Mouse (Mus musculus) embryo, embryonic 11 days (tissue): ENCODE data around the gene Rreb1.

Source experiments
- DNase-seq: peaks from one replicate; pipeline ENCODE4 v3.0.0-alpha.2; 2015

The Rreb1 gene

DNA sequence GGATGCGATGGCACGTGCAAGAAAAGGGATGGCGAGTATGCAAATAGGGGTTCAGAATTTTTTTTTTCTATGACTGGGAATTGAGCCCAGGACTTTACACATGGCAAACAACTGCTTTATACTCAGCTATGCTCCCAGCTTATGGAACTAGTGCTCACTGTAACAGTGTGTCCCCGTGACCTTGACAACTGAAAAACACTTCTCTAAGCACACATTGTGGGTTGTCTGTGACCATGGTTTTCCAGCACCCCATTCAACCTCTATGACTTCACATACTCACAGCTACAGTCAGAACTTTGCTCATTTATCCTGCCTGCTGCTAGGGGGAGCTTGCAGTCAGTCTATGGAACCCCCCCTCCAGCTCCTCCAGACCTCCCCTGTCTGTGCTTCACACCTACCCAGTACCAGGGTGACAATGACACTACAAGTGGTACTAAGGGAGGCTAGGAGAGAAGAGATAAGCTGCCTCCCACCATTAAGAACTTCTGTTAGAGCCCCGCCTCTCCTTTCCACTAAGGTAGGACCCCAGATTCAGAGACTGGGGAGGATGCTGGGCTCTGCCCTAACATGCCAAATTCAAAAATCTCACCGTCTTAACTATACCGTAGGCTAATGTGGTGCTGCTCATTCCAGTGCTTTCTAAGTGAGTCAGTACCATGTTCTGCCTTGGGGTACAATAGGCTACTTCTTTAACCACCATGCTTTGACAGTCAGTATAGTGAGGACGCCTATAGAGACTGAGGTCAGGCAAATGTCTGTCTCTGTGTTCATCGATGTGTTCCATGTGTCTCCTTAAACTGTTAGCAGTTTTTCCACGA lies 145.7 kb downstream of the Rreb1 start:
- DNase-seq = no peak

DNA sequence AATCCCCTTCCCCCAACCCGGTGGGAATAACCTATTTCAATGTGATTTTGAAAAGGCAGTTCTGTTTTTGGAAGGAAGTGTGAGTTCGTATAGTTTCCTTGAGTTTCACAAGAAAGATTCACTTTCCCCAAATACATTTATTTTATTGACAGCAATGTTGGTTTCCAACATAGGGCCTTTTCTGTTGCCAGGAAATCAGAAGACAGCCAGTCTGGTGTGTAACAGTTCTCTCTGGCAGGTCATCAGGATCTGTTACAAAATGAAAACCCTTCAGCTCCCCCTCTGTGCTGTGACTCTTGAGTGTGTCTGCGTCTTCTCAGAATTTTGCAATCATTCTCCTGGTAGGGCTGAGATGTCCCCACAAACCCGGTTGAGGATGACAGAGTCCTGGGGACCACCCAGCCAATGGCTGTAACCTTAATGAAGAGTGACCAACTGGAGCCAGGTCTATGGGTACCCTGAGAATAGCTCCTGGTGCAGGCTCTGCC lies 146.3 kb downstream of the Rreb1 start:
- no peak for DNase-seq

DNA sequence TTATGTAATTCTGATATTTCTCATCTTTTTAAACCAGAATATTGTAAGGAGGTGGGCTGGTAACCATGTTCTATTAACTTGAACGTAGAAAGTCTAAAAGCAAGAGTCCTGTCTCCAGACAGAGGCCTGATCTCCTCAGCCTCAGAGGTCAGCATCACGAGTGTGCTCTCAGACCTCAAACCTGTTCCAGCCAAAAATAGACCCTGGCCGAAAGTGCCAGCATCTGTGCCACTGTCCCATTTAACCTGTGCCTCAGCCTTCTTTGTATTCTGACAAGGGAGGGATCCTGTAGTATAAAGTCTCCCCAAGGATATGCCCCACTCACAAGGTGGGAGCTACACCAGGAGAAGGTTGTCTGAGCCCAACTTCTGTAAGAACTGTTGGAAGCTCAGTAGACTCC lies 148.2 kb downstream of the Rreb1 start:
- DNase-seq = no peak

DNA sequence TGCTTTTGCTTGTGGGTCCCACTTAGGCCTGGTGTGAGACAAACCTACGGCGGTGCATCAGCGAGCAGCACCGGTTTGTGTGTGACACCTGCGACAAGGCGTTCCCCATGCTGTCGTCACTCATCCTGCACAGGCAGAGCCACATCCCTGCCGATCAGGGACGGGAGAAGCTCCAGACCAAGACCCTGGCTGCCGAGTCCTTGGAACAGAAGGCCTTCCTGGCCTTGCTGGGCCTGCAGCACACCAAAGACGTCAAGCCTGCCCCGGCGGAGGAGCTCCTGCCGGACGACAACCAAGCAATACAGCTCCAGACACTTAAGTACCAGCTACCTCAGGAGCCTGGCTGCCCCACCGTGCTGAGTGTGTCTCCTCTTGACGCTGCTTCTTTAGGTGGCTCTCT lies 151.3 kb downstream of the Rreb1 start:
- no peak for DNase-seq

DNA sequence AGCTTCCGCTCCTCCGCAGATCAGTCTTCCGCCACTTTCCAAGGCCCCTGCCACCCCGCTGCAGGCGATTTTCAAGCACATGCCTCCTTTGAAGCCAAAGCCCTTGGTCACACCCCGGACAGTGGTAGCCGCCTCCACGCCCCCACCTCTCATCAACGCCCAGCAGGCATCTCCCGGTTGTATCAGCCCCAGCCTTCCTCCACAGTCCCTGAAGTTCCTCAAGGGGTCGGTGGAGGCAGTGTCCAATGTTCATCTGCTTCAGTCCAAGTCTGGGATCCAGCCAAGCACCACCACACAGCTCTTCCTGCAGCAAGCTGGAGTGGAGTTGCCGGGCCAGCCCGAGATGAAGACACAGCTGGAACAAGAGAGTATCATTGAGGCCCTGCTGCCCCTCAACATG lies 151.9 kb downstream of the Rreb1 start:
- no peak for DNase-seq

DNA sequence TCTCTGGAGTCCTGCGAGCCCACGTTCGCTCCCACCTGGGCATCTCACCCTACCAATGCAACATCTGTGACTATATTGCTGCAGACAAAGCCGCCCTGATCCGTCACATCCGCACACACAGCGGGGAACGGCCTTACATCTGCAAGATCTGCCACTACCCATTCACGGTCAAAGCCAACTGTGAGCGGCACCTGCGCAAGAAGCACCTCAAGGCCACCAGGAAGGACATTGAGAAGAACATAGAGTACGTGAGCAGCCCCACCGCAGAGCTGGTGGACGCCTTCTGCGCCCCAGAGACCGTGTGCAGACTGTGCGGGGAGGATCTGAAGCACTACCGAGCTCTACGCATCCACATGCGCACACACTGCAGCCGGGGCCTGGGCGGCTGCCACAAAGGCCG lies 152.4 kb downstream of the Rreb1 start:
- DNase-seq = no peak

DNA sequence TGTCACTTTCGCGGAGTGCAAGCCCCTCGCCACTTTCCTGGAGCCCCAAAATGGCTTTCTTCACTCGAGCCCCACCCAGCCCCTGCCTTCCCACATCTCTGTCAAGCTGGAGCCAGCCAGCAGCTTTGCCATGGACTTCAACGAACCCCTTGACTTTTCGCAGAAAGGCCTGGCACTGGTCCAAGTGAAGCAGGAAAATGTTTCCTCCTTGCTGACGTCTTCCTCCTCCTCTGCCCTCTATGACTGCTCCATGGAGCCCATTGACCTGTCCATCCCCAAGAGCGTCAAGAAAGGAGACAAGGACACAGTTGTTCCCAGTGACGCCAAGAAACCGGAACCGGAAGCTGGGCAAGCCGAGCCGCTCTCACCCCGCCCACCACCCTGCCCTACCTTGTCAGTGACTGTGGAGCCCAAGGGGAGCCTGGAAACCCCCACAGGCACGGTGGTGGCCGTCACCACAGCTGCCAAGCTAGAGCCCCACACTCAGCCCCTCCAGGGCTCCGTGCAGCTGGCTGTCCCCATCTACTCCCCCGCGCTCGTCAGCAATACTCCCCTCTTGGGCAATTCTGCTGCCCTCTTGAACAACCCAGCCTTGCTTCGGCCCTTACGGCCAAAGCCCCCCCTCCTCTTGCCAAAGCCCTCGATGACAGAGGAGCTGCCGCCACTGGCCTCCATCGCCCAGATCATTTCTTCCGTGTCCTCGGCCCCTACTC lies 153.2 kb downstream of the Rreb1 start:
- DNase-seq = no peak

DNA sequence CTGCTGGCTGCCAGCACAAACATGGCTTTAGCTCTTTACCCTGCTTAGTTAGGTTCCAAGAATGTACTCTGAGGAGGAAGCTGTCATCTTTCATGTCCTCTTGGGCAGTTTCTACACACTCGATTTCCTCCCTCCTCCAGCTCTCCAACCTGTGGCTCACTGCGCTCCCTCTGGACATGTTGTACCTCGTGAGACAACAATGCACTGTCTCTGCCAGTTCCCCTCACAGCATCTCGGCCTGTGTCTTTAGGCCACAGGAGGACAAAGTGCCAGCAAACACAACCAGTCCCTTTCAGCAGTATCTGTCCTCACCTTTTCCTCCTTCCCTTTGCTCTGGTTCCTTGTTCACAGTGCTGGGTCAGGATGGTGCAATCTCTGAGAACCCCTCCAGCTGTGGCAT lies 155.9 kb downstream of the Rreb1 start:
- DNase-seq = no peak

DNA sequence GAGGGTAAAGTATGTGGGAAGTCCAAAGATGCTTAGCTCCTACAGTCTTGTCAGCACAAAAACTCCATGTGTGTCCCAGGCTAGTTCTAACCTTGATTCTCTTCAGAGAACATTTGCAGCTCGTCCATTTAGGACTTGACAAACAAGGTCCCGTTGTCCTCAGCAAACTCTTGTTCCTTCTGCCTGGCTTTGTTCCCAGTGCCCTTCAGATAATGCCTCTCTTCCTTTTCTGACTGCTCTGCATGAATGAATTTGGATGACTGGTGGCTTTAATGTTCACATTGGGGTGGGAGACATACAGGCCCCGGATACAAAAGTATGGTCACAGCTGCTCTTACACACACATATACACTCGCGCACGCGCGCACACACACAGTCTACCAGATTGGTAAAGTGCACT lies 156.7 kb downstream of the Rreb1 start:
- DNase-seq = no peak

DNA sequence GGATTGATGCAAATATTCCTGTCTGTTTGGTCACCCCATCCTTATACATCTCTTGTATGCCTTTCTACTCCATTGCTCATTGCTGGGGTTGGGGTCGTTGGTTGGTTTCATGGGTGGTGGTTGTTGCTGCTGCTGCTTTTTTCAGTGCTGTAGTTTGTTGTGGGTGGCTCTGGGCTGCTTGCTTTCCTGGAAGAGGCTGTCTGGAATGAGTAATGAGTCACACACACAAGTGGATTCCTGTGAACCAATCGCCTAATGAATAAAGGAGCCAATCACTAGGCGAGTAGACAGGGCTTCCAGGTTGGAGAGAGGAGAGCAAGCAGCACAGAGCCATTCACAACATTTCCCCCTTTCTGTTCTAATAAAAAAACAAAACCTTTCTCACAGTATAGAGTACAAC lies 158.2 kb downstream of the Rreb1 start:
- DNase-seq = no peak

DNA sequence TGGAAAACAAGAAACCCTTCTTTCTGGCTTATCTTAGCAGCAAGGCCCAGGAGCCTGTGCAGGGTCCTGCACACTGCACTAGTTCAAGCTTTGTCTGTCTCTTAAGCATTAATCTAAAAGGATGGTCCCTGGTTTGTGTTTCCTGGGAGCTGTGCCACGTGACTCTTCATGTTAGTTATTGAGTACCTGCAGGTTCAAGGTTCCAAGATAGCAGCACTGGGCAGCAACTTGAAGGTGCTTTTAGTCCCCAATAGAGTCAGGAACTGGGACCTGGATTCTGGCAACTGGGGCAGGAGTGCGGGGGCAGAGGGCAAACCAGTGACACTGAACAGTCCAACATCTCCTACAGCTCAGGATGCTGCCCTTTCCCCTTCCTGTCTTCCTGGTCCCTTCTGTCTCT lies 162.0 kb downstream of the Rreb1 start:
- no peak for DNase-seq

DNA sequence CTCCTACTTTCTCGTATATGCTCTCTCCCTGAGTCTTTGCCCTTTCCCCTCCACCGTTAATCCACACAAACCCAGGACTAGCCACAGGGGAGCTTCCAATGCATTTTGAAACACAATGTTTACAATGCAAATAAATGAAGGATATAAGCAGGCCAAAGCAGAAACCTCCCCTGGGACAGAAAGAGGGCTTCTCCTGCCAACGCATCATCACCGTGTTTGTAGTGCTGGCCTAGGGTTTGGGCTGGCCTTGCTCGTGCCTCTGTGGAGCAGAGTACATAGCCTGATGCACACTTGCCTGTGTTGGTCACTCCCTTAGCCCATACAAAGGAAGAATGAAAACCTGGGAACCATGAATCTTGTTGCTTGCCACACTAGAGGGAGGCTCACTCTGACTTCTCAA lies 162.4 kb downstream of the Rreb1 start:
- no peak for DNase-seq

DNA sequence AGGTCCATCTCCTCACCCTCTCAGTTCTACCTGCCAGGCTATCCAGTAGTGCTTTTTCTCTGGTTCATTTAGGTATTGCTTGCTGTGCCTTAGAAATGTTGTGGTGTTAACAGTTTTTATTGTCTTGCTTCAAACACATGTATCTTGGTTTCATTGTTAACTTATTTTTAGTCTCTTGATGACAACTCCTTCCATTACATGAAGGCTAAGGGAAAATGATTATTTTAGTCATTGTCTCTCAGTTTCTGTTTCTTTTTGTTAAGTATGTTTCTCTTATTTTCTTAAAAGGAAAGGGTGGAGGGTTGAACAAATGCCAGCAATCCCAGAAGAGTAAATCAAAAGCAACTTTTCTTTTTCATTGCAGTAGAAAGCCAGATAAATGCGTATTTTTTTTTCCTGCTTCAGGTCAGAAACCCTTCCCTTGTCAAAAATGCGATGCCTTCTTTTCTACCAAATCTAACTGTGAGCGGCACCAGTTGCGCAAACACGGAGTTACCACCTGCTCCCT lies 163.0 kb downstream of the Rreb1 start:
- DNase-seq = no peak

DNA sequence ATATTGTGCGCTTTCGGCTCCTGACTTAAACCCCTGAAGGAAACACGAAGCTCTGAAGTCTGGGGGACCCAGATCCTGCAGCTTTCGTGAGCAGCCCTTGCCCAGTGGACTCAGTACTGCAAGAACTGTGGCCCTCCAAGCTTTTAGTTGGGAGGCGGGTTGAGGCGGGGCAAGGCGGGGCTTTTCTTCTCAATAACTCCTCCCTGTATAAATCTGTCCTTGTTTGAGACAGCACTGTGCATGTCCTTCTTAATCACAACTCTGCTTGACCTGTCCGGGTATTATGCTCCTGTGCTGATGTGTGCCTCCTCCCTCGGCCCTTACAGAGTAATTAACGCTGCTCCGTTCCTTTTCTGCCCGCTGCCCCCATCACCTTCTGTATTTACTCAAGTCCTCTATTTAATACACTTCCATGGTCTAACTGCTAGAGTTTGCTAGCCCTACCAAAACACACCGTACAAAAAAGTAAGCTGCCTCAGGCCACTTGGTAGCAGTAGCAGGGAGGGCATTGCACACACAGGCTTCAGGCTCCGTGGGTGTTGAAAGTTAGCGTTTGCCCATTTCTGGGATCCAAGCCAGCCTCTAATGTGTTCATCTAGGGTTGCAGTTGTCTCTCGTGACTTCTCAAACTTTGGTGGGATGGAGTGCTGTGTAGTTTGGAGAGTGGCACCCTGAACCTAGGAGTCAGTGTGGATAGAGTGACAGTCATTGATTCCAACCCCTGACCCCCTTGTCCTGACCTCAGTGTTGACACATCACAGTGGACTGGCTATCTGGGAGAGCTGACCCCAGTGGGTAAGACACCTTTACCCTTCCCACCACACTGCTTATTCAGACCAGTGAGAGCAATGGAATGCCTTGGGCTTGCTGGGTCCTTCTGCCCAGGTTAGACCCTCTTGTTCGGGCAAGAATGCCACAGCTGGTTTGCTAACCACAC lies 164.0 kb downstream of the Rreb1 start:
- no peak for DNase-seq

DNA sequence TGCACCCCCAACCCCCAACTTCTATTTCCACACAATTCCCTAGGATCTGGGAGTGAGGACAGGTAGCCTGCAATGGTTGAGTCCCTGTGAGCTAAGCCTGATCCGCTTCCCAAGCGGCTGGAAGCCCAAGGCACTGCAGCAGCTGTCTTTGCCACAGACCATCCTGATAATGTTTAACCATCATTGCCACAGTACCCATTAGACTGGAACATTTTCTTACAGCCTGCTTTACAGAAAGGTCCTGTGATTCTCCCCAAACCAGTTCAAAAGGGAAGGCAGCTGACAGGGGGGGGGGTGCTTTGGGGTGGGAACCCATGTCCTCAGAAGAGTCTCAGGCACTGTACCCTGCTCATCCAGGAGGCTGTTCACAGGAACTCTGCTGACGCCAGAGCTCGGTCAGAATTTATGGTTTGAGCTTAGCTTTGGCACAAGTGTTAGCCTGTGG lies 164.7 kb downstream of the Rreb1 start:
- no peak for DNase-seq

DNA sequence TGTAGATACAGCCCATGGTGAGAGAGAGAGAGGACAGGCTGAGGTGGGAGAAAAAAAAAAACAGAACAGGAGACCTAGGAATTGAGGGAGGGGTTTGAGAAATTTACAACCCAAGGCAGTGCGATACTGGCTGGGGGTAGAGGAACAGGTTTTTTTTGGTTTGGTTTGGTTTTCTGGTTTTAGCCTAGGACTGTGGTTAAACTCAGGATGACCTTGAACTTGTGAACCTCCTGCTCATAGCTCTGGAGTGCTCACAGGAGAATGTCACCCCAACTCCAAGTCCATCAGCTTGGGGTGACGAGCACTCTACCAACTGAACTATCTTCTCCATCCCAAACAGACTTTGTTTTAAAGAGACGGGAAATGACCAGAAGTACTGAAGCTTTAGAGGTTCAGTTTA lies 165.3 kb downstream of the Rreb1 start:
- DNase-seq = no peak

DNA sequence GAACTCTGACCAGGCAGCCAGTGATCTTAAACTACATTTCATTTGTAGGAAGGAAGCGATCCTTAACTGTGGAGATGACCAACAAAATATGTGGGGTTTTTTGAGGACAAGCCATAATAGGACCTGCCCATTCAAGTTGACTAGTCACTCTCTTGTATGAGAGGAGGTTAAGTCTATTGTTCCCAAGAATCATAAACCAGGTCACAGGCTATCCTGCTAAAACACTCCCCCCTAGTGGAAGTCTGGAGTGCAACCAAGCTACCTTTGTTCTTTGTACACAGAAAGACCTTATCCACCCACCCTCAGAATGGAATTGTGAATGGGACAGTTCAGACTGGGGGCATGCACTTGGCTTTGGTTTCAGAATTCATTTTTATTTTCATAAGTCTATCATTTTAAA lies 166.1 kb downstream of the Rreb1 start:
- DNase-seq = peak; percentile 73

DNA sequence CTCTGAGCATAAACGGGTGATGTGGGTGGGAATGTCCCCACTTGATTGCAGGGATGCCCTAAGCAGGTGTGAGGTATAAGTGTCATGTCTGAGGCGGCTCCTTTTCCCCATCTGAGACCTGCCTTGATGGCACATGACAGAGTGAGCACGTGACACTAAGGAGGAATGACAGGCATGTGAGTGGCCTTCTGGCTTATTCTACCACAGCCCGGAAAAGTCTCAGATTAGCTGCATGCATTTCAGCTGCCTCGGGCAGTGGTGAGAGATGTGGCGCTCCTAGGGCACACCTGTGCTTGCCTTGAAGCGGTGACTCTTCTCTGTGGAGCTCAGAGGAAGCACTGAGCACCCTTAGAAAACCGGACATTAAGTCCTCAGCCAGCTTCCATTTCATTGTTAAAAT lies 167.2 kb downstream of the Rreb1 start:
- no peak for DNase-seq

DNA sequence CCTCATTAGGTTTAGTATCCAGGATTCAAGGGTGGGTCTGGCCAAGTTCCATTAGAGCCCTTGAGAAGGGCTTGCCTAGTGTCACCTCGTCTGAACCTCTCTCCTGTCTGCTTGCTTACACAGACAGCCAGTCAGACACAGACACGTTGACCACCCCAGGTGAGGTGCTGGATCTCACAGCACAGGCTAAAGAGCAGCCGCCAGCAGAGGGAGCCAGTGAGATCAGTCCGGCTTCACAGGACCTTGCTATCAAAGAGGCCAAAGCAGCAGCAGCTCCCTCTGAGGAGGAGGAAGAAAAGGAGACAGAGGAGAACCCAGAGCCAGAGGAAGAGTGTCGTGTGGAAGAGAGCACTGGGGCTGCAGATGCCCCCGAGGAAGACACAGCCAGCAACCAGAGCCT lies 168.5 kb downstream of the Rreb1 start:
- DNase-seq = peak; percentile 86

DNA sequence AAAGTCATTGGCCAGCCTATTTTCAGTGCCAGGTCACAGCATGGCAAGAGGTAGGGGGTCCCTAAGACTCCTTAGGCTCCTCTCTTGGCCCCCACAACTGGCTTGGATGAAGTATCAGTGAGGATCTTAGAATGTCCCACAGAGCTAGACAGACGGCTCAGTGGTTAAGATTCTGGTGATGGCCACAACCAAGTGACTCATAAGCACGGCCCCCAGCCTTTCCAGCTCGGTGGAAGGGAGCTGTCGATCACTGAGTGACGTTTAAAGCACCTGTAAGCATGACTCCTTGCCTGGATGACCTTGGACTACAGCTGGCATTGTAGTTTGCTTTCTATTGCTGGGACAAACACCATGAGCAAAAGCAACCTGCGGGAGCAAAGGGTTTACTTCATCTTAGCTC lies 174.8 kb downstream of the Rreb1 start:
- no peak for DNase-seq

DNA sequence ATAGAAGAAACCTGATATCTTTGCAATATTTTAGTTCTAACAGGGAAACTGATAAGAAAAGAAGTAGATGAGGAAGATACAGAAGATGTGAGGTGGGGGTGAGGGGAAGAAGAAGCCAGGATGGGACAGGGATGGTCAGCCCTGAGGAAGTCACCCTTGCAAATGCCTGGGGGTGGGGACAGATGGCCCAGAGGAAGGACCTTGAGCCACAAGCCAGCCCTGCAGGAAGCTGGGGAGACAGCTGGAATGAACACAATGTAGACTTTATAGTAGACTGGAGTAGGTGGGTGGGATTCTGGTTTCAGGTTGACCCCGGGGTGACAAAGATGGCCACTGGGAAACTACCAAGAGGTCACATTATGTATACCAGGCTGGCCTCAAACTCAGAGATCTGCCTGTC lies 176.1 kb downstream of the Rreb1 start:
- no peak for DNase-seq

DNA sequence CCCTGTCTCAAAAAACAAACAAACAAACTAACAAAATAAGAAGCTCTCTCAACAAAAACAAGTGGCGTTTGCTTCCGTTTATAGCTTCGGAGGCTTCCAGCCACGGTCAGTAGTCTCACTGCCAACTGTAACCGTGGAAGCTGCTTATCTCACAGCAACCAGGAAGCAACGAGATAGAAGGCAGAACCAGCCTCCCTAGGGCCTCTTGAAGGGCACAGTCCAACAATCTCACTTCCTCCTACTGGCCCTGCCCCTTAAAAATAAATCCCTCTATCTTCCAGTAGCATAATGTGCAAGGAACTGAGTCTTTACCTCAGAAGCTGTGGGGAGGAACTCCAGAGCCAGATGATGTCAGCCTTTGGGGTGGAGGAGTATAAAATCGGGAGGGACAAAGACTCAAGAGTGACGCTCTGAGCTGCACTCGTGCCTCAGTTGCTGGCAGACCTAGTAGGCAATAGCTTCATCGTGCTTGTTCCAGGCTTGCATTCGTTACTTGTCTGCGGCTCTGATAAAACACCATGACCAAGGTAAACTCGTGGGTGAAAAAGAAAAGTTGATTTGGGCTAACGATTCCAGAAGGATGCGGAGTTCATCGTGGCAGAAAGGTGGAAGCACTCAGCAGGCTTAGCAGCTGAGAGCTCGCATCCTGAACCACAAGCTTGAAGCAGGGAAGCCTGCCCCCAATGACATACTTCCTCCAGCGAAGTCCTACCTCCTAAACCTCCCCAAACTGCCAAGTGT lies 180.5 kb downstream of the Rreb1 start:
- no peak for DNase-seq
